In genomic region chr5:33310704-33311462, GRCm38 (mm10) we compare ENCODE assay signal across 20 mouse cellular contexts. TPM values are rescaled to one million over a fixed set of nuclear protein-coding genes. Genes with fewer than 3 reads are reported as not detected.
DNase-seq lines count a peak whose midpoint lies in the region; ATAC-seq and TF ChIP-seq lines count a peak whose summit lies in the region.
"Had no signal": no experiment of that assay in that cellular context is flagged by ENCODE, and none has a peak within 500 bp of the region (broad histone marks: within the 10 kb centered on the region; RNA-seq: fewer than 3 reads in every experiment).

No protein-coding gene starts in this region.

- TF ChIP-seq RAD21 in CH12.LX (IDR thresholded peaks at IDR 0.05; ENCODE audit: low read depth, low read length) (no peak), MEL (IDR thresholded peaks at IDR 0.05; ENCODE audit: low read depth, low read length) (no peak)

- H3K4me2 ChIP-seq in CH12.LX (ENCODE audit: insufficient read depth, low read depth, poor library complexity, severe bottlenecking), result peak overlapping the region; percentile 62
- H3K4me2 ChIP-seq in liver, postnatal 0 days (ENCODE audit: low read depth, low read length), result no peak overlapping the region
- H3K4me2 ChIP-seq: forebrain, embryonic 12.5 days; hindbrain, embryonic 12.5 days; intestine, embryonic 15.5 days; kidney, embryonic 15.5 days; limb, embryonic 13.5 days; midbrain, embryonic 11.5 days; neural tube, embryonic 15.5 days; stomach, embryonic 15.5 days had no signal

- TF ChIP-seq POLR2A in CH12.LX (IDR thresholded peaks at IDR 0.05; ENCODE audit: low read depth, low read length), result peak; percentile 77
- no peak for TF ChIP-seq POLR2A in MEL (IDR thresholded peaks at IDR 0.05; ENCODE audit: control insufficient read depth in 1 of 2, insufficient read depth in 1 of 2, low read depth in 1 of 2, low read length in 2 of 2, poor library complexity in 1 of 2)

- H3K36me3 ChIP-seq in CH12.LX (replicated peaks in 1 of 2; ENCODE audit: control insufficient read depth in 1 of 2, insufficient read depth in 1 of 2, low read length in 1 of 2) (peaks cover 0 to 18% of the 10 kb centered on the region in 2 experiments), MEL (ENCODE audit: control insufficient read depth in 1 of 2, insufficient read depth in 2 of 2, low read length in 2 of 2) (no peaks in the 10 kb centered on the region)
- H3K36me3 ChIP-seq in liver, postnatal 0 days (replicated peaks; ENCODE audit: insufficient read depth, low read length), result no peaks in the 10 kb centered on the region
- H3K36me3 ChIP-seq: forebrain, embryonic 12.5 days; hindbrain, embryonic 12.5 days; intestine, embryonic 15.5 days; kidney, embryonic 15.5 days; limb, embryonic 13.5 days; neural tube, embryonic 15.5 days; stomach, embryonic 15.5 days had no signal

- peaks cover 4 to 40% of the 10 kb centered on the region in 2 experiments; a peak in 2 of 4 replicates for H3K4me1 ChIP-seq in CH12.LX (ENCODE audit: control insufficient read depth in 1 of 2, insufficient read depth in 2 of 2)
- peaks cover 0 to 7% of the 10 kb centered on the region in 2 experiments; a peak in 1 of 4 replicates for H3K4me1 ChIP-seq in MEL (ENCODE audit: control insufficient read depth in 1 of 2, insufficient read depth in 2 of 2, low read length in 2 of 2)
- no peaks in the 10 kb centered on the region for H3K4me1 ChIP-seq in liver, postnatal 0 days (ENCODE audit: insufficient read depth)
- H3K4me1 ChIP-seq: forebrain, embryonic 12.5 days; hindbrain, embryonic 12.5 days; intestine, embryonic 15.5 days; kidney, embryonic 15.5 days; limb, embryonic 13.5 days; neural tube, embryonic 15.5 days; stomach, embryonic 15.5 days had no signal

- in situ Hi-C loops in CH12.LX (cut with MboI; ENCODE audit: low pct_ligation_motif_present, low pct_unique_long_range_greater_than_20kb, low sequenced_read_pairs), result no loop called here

- H3K79me2 ChIP-seq in CH12.LX (replicated peaks; ENCODE audit: control insufficient read depth, extremely low read depth, insufficient read depth, poor library complexity, severe bottlenecking) (no peaks in the 10 kb centered on the region; the same call in 1 of the 2 replicates), MEL (ENCODE audit: control insufficient read depth, insufficient read depth, low read length, poor library complexity) (no peaks in the 10 kb centered on the region)

- dilution Hi-C loops in CH12.LX (cut with MboI; ENCODE audit: extremely low pct_ligation_motif_present, extremely low pct_unique_long_range_greater_than_20kb, low sequenced_read_pairs), result no loop called here

- no peak overlapping the region for H3K9ac ChIP-seq in CH12.LX (ENCODE audit: insufficient read depth, low read depth)
- no peak overlapping the region for H3K9ac ChIP-seq in MEL (ENCODE audit: control insufficient read depth, low read depth, low read length, poor library complexity, severe bottlenecking)
- no peak overlapping the region for H3K9ac ChIP-seq in liver, postnatal 0 days (replicated peaks)
- H3K9ac ChIP-seq: forebrain, embryonic 12.5 days; hindbrain, embryonic 12.5 days; intestine, embryonic 15.5 days; kidney, embryonic 15.5 days; limb, embryonic 13.5 days; neural tube, embryonic 15.5 days; stomach, embryonic 15.5 days had no signal

- DNase-seq in CH12.LX (ENCODE audit: extremely low read depth) (peak; percentile 96), MEL (ENCODE audit: low read depth, low spot score) (peak; percentile 44)
- DNase-seq in liver, postnatal 0 days, result peak; percentile 21
- DNase-seq in adrenal gland, adult 18-20 months (ENCODE audit: low spot score in 2 of 2), result no peak
- DNase-seq in ovary, adult 18-20 months (ENCODE audit: low spot score), result no peak
- DNase-seq in adrenal gland, postnatal 25 days, result no peak
- DNase-seq: adrenal gland, postnatal 14 days; heart, adult 2 months; retina, postnatal 1 day had no signal

- WGBS in liver, postnatal 0 days (ENCODE audit: insufficient replicate concordance), result 80% methylated on average over 3 of the region's 3 CpGs

- no peaks in the 10 kb centered on the region for H3K27me3 ChIP-seq in CH12.LX (replicated peaks)
- H3K27me3 ChIP-seq in MEL (ENCODE audit: control insufficient read depth in 1 of 2, insufficient read depth in 2 of 2, low read length in 2 of 2), result peaks cover 0 to 4% of the 10 kb centered on the region in 2 experiments; a peak in 2 of 4 replicates
- no peaks in the 10 kb centered on the region for H3K27me3 ChIP-seq in liver, postnatal 0 days (ENCODE audit: insufficient read depth, low read length)
- H3K27me3 ChIP-seq: forebrain, embryonic 12.5 days; hindbrain, embryonic 12.5 days; intestine, embryonic 15.5 days; kidney, embryonic 15.5 days; limb, embryonic 13.5 days; neural tube, embryonic 15.5 days; stomach, embryonic 15.5 days had no signal

- H3K27ac ChIP-seq in CH12.LX (ENCODE audit: insufficient read depth, low read depth) (no peak overlapping the region), MEL (ENCODE audit: control insufficient read depth, low read depth, low read length) (no peak overlapping the region)
- H3K27ac ChIP-seq in liver, postnatal 0 days (ENCODE audit: low read depth), result no peak overlapping the region
- H3K27ac ChIP-seq: forebrain, embryonic 12.5 days; heart, adult 2 months; hindbrain, embryonic 12.5 days; intestine, embryonic 15.5 days; kidney, embryonic 15.5 days; limb, embryonic 13.5 days; neural tube, embryonic 15.5 days; stomach, embryonic 15.5 days had no signal

- H3K4me3 ChIP-seq in CH12.LX (replicated peaks in 1 of 3; ENCODE audit: low read depth in 2 of 3, low read length in 2 of 3, poor library complexity in 1 of 3) (peak overlapping the region; percentile 49 to 68 (median 53)), MEL (ENCODE audit: control insufficient read depth in 1 of 2, insufficient read depth in 1 of 2, low read depth in 2 of 2, low read length in 2 of 2) (no peak overlapping the region)
- no peak overlapping the region for H3K4me3 ChIP-seq in liver, postnatal 0 days (ENCODE audit: low read depth, low read length)
- H3K4me3 ChIP-seq: forebrain, embryonic 12.5 days; heart, adult 2 months; hindbrain, embryonic 12.5 days; intestine, embryonic 15.5 days; kidney, embryonic 15.5 days; limb, embryonic 13.5 days; neural tube, embryonic 15.5 days; stomach, embryonic 15.5 days had no signal

- TF ChIP-seq CTCF in CH12.LX (conservative IDR thresholded peaks at IDR 0.05 in 1 of 2, IDR thresholded peaks at IDR 0.05 in 1 of 2; ENCODE audit: low read depth in 2 of 2, low read length in 2 of 2), result no peak
- no peak for TF ChIP-seq CTCF in MEL (IDR thresholded peaks at IDR 0.05 in 2 of 3, conservative IDR thresholded peaks at IDR 0.05 in 1 of 3; ENCODE audit: control insufficient read depth in 1 of 3, insufficient read depth in 1 of 3, low read depth in 2 of 3, low read length in 3 of 3, poor library complexity in 1 of 3, severe bottlenecking in 1 of 3)
- TF ChIP-seq CTCF in liver, postnatal 0 days (IDR thresholded peaks at IDR 0.05; ENCODE audit: low read depth), result no peak

- ATAC-seq in erythroid progenitor cell, adult 5-6 weeks (replicated peaks; ENCODE audit: low FRiP score, poor library complexity, severe bottlenecking), result peak; percentile 82
- no peak for ATAC-seq in liver, postnatal 0 days
- ATAC-seq: CD4-positive, CD25-positive, alpha-beta regulatory T cell, adult 4 months; intestine, embryonic 15.5 days; lung, postnatal 0 days had no signal

- no peaks in the 10 kb centered on the region for H3K9me3 ChIP-seq in CH12.LX (replicated peaks; ENCODE audit: low read length)
- no peaks in the 10 kb centered on the region for H3K9me3 ChIP-seq in MEL (replicated peaks; ENCODE audit: insufficient read depth, low read length)
- no peaks in the 10 kb centered on the region for H3K9me3 ChIP-seq in liver, postnatal 0 days (ENCODE audit: low read length)
- H3K9me3 ChIP-seq: forebrain, embryonic 12.5 days; hindbrain, embryonic 12.5 days; intestine, embryonic 15.5 days; kidney, embryonic 15.5 days; limb, embryonic 13.5 days; neural tube, embryonic 15.5 days; stomach, embryonic 15.5 days had no signal

- no peak for TF ChIP-seq EP300 in CH12.LX (IDR thresholded peaks at IDR 0.05; ENCODE audit: low read length)
- TF ChIP-seq EP300 in MEL (IDR thresholded peaks at IDR 0.05; ENCODE audit: low read depth in 1 of 2, low read length in 2 of 2), result no peak
- no peak for TF ChIP-seq EP300 in liver, postnatal 0 days (IDR thresholded peaks at IDR 0.05; ENCODE audit: low read depth)

TF ChIP-seq in CH12.LX, 34 proteins besides CTCF, POLR2A, EP300 and RAD21 (continues in another document):
- TF ChIP-seq MAX (IDR thresholded peaks at IDR 0.05; ENCODE audit: low read length) (0 out of 2 replicates have a peak, but pooled peaks have one; percentile 24), TBP (conservative IDR thresholded peaks at IDR 0.05; ENCODE audit: low read depth, low read length) (peak; percentile 91)

TF ChIP-seq in MEL, 35 proteins besides CTCF, POLR2A, EP300 and RAD21 (continues in another document):
- TF ChIP-seq TAL1 (IDR thresholded peaks at IDR 0.05; ENCODE audit: low read length) (no peak), NRF1 (IDR thresholded peaks at IDR 0.05; ENCODE audit: insufficient read depth, low read depth, low read length, poor library complexity, severe bottlenecking) (no peak), SIN3A (IDR thresholded peaks at IDR 0.05; ENCODE audit: low read length) (no peak)

RNA-seq across cellular contexts. Expression of gene Maea, which starts 24.4 kb away (rescaled TPM):
- total RNA-seq in CH12.LX (2012; rRNA removed) (75.0 and 76.9 TPM in 2 replicates), CH12.LX (2014; rRNA removed) (75.5 and 91.4 TPM in 2 replicates), MEL (2012; rRNA removed) (140 and 151 TPM in 2 replicates)
- polyA plus RNA-seq in CH12.LX (2012; ENCODE audit: insufficient read length, low read depth) (94.2 and 96.2 TPM in 2 replicates), MEL (2012; ENCODE audit: insufficient read depth in 1 of 2, insufficient read length in 2 of 2, low read depth in 1 of 2, low replicate concordance in 2 of 2, missing spikeins in 1 of 2) (100 to 1,000 TPM in 1 of 2 experiments, not detected in 1; 224 TPM)
- total RNA-seq in erythroid progenitor cell, adult 5-6 weeks (2015; ENCODE audit: low replicate concordance), result 19.7 and 33.2 TPM in 2 replicates
- total RNA-seq in erythroid progenitor cell, adult 5-6 weeks (2017; ENCODE audit: low replicate concordance), result 69.8 and 71.5 TPM in 2 replicates
- polyA plus RNA-seq in liver, postnatal 0 days (2015; fragmentation: Nextera tagmentation; extraction: Ambion mirVana), result 38.0 and 41.5 TPM in 2 replicates
- 100 to 1,000 TPM; 111 to 122 TPM for total RNA-seq in adrenal gland, adult 18-20 months (2021)
- total RNA-seq in adrenal gland, postnatal 25 days (2021), result 102 and 119 TPM in 2 replicates

RNA-seq across cellular contexts. Expression of gene Ctbp1, which starts 36.1 kb away (rescaled TPM):
- total RNA-seq in CH12.LX (2012; rRNA removed), result 173 and 187 TPM in 2 replicates
- total RNA-seq in CH12.LX (2014; rRNA removed), result 101 and 109 TPM in 2 replicates
- polyA plus RNA-seq in CH12.LX (2012; ENCODE audit: insufficient read length, low read depth), result 167 and 188 TPM in 2 replicates
- total RNA-seq in MEL (2012; rRNA removed), result 413 and 443 TPM in 2 replicates
- 100 to 1,000 TPM; 353 to 595 TPM for polyA plus RNA-seq in MEL (2012; ENCODE audit: insufficient read depth in 1 of 2, insufficient read length in 2 of 2, low read depth in 1 of 2, low replicate concordance in 2 of 2, missing spikeins in 1 of 2)
- 195 and 222 TPM in 2 replicates for total RNA-seq in erythroid progenitor cell, adult 5-6 weeks (2015; ENCODE audit: low replicate concordance)
- 172 and 302 TPM in 2 replicates for total RNA-seq in erythroid progenitor cell, adult 5-6 weeks (2017; ENCODE audit: low replicate concordance)
- polyA plus RNA-seq in liver, postnatal 0 days (2015; fragmentation: Nextera tagmentation; extraction: Ambion mirVana), result 91.1 and 93.8 TPM in 2 replicates
- total RNA-seq in adrenal gland, adult 18-20 months (2021), result 100 to 1,000 TPM; 214 to 234 TPM
- 222 and 223 TPM in 2 replicates for total RNA-seq in adrenal gland, postnatal 25 days (2021)

Comparison
In these comparisons a context has a peak if more than half of its experiments do, and no peak if none do; other contexts are left out.
1. DNase-seq: peak in CH12.LX (single experiment), MEL (single experiment) and liver, postnatal 0 days (single experiment); none in adrenal gland, adult 18-20 months (0 of 2), ovary, adult 18-20 months (single experiment) and adrenal gland, postnatal 25 days (single experiment).
2. H3K4me3 ChIP-seq: peak in CH12.LX (3 of 3); none in MEL (0 of 2) and liver, postnatal 0 days (single experiment).
3. Of the 35 proteins assayed by ChIP-seq in both MEL and CH12.LX: peak only in MEL: none; only in CH12.LX: MAX, MYC, NELFE, POLR2A, POLR2AphosphoS2, TBP and 2 more; in both: none; in neither: 27.